Mouse (Mus musculus) retina, embryonic 14.5 days (tissue): ENCODE results near the gene Ptrhd1.
A peak's percentile ranks its signal among the peaks of the same experiment; 100 is the strongest.
"Not testable (repeated sequence)": the region's sequence is repeated elsewhere in the genome, so short reads cannot be mapped to it uniquely, and the experiment has no call there.

Experiments used
- DNase-seq: peaks from one replicate; pipeline ENCODE4 v3.0.0-alpha.2; 2015; ENCODE audit warnings: low spot score

Gene Ptrhd1

GRCm38 (mm10) chr12:4233572-4234508 lies at the start of gene Ptrhd1, which contains the start of gene Cenpo:
Gene Ptrhd1 (plus strand): TSS chr12:4234027.
Gene Cenpo (minus strand): TSS chr12:4234294.
- peak; percentile 96 for DNase-seq

- DNase-seq = no peak
Measured at GRCm38 (mm10) chr12:4184648-4185047, 49.2 kb upstream of the Ptrhd1 start.

- peak; percentile 64 for DNase-seq
Measured at GRCm38 (mm10) chr12:4188171-4189059, 45.4 kb upstream of the Ptrhd1 start.

DNA sequence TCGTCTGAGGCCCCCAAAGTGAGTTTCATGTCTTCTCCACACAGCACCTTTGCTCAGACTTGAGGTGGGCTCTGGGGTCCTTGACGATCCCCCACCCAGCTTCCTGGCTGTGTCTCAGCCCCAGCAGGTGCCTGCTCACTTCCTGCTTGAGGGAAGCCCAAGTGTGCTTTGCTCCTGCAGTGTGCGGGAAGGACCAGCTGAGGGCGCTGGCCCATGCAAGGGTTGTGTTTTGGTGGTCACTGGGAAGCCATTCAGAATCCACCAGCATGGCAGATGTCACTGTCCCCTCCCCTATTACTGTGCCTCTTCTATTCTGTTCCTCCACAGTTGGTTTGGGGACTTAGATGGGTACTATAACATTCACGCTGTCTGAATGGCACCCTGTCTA lies 44.8 kb upstream of the Ptrhd1 start:
- peak; percentile 61 for DNase-seq

DNA sequence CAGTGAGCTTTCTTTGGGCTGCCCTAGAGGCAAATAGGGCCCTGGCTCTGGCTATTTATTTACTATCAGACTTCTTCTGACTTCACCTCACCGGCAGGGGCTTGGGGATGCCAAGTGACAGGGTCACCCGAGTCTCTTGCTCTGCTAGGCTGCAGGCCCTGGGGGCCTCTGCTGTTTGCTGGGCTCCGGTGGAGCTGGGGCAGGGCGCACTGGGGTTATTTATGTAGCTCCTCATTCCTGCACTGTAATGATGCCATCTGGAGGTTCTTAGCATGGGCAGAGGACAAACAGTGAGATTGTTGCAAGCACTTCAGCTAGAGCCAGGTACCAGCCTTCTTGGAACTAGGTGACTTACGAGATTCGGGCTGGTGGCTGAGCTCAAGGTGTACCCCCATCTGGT lies 41.3 kb upstream of the Ptrhd1 start:
- no peak for DNase-seq

- DNase-seq = no peak
Measured at GRCm38 (mm10) chr12:4193025-4193740, 40.6 kb upstream of the Ptrhd1 start.

- no peak for DNase-seq
Measured at GRCm38 (mm10) chr12:4194643-4195042, 39.2 kb upstream of the Ptrhd1 start.

DNA sequence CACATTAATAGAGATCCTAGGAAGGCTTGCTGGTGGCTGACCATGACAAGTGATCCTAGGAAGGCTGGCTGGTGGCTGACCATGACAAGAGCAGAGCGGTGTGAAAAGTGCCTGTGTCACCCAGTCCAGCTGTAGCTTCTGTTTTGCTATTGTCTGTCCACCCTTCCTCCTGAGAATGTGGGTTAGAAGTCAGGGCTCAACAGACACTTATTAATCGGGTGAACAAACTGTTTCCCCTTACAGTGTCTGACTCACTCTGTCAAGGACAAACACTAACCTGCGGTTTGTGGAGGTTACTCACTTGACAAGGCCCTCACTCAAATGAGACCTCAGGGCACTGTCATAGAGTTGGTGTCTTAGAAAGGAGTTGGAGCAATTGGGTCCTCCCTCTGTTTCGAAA lies 35.1 kb upstream of the Ptrhd1 start:
- DNase-seq = no peak

DNA sequence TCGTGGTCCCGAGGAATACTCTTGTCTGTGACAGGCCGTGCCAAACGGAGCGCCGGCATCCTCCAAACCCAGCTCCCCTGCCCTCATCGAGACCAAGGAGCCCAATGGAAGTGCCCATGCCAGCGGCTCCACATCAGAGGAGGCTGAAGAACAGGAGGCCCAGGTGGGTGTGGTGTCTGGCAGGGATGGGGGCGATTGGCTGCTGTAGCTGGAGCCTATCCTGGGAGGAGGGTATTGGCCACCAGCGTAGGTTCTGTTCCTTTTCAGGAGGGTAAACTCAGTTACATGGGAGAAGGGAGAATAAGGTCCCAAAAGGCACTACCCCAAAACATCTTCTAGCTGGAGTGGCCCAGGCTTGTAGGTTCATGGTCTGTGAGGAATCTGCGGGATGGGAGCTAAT lies 34.6 kb upstream of the Ptrhd1 start:
- no peak for DNase-seq

DNA sequence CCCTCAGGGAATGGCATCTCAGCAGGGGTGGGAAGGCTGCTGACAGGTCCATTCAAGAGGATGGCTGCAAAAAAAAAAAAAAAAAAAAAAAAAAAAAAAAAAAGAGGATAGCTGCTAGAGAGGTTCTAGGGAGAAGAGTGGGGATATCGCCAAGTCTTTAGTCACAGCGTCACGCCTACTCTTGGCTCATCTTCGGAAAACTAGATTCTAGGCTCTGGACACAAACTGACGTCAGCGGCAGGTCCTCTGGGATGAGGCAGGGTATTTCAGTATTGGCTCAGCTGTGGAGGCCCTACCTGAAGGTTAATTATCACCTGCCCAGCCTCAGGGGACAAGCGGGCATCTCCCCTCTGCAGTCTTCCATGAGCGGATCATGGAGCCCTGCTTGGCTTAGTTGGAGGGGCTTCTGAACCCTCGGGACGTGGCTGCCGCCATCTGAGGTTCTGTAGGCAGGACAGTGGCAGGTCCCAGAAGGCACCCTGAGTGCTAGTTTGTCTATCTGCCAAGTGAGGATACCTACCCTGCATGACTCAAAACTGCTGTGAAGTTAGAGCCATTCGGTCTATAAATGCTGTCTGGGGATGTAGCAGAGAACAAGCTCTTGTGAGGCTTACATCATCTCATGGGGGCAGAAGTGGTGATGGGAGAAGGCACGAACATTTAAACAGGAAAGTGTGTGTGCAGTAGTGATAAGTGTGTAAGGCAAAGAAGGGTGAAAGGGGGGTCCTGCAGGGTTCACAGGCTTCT lies 32.2 kb upstream of the Ptrhd1 start:
- DNase-seq = no peak

DNA sequence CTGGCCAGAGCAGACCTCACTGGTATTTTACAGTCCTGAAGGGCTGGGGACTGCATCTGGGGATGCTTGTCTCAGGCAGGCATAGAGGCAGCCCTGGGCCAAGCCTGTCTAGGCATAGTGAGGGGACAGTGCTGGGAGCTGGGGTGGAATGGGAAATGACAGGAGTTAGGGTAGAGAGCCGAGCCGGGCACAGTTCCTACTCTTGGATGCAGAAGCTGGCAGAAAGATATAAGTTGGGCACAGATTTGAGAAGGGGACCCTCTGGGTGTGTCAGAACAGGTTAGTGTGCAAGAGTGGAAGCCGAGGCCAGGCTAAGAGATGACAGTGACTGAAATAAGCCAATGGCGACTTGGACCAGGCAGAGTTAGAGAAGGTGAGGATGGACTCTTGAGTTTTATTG lies 31.6 kb upstream of the Ptrhd1 start:
- no peak for DNase-seq

DNA sequence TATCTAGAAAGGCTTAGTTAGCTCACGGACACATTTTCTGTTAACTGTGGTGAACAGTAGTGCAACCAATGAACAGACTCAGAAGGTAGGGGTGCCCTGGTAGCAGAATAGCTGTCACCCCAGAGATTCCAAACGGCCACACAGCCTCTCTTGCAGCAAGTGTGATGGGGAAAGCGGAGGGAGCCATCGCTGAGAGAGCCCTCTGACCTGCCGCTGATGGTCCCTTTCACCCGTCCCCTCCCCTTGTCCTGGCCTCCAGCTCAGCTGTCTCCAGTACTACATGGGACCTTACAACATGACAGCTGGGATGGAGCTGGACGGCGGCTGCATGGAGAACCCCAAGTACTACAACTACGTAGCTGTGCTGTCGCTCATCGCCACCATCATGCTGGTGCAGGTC lies 27.7 kb upstream of the Ptrhd1 start:
- DNase-seq = no peak

- DNase-seq = peak; percentile 75
Measured at GRCm38 (mm10) chr12:4208405-4209133, 25.3 kb upstream of the Ptrhd1 start.

DNA sequence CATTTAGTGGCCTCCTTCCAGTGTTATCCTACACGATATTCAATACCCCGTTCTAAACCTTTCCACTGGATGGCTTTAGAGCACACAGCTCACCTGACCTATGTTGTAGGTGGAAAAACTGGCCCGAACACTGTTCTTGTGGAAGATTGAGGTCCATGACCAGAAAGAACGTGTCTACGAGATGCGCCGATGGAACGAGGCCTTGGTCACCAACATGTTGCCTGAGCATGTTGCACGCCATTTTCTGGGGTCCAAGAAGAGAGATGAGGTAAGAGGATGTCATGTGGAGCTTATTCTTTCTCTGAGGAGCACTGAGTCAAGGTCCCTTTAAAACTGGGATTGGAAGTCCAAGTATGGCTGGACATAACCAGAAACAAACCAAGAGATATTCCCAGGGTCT lies 24.6 kb upstream of the Ptrhd1 start:
- no peak for DNase-seq

GRCm38 (mm10) chr12:4211174-4211573 lies 22.7 kb upstream of the Ptrhd1 start:
- no peak for DNase-seq

DNA sequence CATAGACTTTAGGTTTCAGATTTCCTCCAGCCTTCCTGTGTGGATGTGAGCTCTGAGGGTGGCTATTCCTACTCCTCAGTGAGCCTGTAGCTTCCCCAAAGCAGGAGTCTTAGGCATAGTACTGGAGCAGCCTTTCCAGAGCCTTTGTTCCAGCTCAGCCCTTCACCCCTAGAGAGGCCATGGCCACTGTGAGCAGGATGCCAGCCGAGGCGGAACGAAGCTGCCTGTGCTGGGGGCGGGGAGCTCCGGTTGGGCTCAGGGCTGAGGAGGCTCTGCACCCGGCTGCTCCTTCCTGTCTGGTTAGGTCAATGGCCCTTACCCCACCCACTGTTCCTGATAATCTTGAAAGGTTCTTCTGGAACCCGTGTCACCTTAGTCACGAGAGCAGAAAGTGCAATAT lies 20.9 kb upstream of the Ptrhd1 start:
- no peak for DNase-seq

- DNase-seq = no peak
Measured at GRCm38 (mm10) chr12:4230156-4230555, 3.7 kb upstream of the Ptrhd1 start.

DNA sequence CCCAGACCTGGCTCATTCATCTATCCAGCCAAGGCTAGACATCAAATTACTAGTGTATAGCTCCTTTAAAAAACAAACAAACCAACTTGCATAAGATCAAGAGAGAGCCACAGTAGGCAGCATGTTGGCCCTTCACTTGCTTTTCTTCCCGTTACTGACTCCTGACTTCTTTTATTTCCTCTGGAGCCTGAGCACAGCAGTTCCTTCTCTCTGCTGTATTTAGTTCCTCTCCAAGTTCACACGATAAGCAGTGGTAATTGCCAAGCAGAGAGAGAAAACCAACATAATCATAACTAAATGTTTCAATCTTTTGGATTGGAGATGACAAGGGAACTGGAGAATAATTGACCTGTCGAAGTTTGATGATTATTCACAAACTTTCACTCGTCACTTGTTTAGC lies 1.1 kb upstream of the Ptrhd1 start:
- no peak for DNase-seq

GRCm38 (mm10) chr12:4237481-4237880 lies 3.7 kb downstream of the Ptrhd1 start:
- no peak for DNase-seq

DNA sequence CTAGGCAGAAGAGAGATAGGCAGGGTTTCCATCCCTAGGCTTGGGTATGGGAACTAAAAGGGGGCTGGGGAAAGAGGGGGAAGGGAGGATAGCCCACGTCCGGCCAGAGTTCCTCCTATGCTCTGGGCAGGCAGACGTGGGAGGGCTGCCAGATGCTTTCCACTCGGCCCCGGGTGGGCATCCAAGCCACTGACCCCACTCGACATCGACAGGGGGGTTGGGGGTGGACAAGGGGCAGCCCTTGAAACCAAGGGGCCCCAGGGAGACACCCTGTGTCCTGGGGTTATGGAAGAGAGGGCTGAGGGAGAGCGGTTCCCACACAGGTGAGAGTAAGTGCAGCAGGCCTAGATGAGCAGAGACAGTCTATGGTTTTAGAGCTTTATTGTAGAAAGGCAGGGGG lies 6.5 kb downstream of the Ptrhd1 start:
- DNase-seq = not testable (repeated sequence)

- no peak for DNase-seq
Measured at GRCm38 (mm10) chr12:4243805-4244204, 10.0 kb downstream of the Ptrhd1 start.
